Mouse (Mus musculus): Measurements from ENCODE around the gene Ripk1. TPM values are rescaled to one million over a fixed set of nuclear protein-coding genes. Genes with fewer than 3 reads are reported as not detected.

Gene Ripk1
- 94.7 TPM for polyA plus RNA-seq (2017; shearing (Covaris generic))

DNA sequence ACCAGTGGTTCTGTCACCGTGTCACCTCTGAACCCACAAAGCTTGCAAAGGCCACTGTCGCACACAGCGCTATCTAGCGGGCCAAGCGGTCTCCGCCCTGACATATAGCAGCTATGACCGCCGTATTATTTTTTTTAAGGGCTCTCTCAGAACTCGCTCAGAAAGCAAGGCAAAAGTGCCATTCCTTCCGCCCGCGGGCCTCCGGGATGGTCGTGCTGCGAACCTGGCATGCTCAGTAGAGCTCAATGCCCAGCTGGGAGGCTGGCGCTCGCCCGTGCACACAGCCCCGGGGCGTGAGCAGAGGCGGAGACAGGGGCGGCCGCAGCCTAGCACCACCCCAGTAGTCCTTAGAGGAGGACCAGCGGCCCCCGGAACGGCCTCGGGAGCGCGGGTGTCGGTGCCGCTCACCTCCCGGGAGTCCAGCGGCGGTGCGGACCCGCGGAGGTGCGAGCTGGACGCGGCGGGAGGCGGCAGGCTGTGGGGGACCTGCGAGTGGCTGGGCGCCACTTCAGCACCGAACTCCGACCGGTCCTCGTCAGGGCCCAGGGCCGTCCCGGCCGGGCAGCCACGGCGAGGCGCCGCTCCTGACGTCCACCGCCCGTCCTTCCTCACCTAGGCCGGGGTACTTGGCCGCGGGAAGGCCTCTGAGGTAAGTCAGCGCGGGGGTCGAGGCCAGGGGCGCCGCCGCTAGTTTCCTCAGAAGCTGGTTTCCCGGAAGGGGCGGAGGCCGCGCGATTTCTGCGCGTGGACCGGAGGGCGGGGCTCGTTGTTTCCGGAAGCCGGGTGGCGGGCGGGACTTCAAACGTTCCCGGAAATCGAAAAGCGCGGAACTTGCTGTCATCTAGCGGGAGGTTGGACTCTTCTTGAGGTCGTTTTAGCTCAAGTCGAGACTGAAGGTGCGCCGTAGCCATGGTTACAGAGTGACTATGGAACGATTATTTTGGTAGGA, at the start of gene Ripk1, which contains the start of gene Serpinb6a:
Gene Ripk1, plus strand, starts transcription at position 306 of the 949 bp plus-strand sequence.
Gene Serpinb6a, minus strand, starts transcription at position 737 of the 949 bp plus-strand sequence.

DNA sequence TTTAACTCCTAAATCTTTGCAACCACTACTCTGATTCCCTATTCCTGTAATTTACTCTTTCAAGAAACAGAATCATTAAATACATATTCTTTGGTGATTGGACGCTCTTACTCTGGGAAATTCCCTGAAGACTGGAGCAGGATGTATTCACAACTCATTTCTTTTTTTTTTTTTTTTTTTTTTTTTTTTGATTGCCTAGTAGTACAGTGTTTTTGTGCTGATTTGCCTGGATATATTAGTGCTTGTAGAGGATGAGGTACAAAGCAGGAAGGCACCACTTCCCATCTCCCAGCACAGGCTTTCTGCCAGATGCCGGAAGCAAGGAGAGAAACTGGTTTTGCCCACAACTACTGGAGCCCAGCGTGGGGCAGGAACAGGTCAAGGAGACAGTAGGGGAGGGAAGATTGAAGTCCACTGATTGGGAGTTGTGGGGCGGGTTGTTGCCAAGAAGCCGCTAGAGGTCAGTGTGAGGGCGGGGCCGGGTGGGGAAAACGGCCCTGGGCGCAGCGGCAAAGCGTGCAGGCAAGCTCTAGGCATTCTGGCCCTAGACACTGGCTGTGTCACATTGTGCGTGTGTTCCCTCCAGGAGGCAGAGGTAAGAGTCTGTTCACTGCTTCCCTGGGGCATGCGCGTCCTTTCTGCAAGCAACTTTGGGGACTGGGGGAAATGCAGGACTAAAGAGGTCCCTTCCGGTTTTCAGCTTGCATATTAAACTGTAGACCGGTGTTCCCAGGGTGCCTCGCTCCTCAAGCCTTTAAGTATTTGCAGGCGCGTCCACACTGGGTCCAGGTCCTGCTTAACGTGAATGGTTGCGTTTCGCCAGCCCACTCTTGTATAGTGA, 37.7 kb upstream of the Ripk1 start, which contains the start of gene Nqo2:
Gene Nqo2, plus strand, starts transcription at position 482 of the 841 bp plus-strand sequence.

DNA sequence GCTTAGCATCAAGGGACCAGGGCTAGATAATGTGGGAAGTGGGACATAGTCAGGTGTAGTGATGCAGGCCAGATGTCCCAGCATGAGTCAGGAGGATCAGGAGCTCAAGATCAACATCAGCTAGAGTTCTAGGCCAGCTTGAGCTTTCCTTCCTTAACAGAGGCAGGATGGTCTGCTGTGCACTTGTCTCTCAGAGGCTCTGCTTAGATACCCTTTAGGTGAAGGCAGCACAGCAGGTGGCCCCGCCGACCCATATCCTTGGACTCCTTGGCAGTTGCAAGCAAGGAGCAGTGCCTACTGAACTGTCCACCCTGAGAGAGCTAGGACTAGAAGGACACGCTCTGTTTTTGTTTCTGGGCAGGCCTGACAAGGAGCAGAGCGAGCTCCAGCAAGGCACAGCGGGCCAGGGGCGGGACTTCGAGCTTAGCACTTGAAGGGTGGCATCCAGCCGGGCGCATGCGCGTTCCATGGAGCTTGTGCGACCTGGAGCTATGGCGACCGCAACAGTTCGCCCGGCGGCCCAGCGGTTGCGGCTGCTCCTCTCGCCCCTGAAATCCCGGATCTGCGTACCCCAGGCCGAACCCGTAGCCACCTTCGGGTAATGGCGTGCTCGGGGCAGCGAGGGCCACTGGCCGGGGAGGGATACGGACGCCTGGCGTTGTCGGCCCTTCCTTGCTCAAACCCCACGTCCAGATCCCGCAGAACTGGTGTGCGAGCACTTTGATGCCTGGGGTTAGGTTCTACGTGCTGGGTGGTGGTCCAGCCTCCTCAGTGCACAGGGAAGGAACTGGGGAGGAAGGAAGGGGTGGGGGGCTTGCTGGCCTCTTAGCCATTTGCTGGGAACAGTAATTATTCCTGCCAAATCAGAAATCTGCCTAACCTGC, 35.3 kb downstream of the Ripk1 start, which contains the start of gene Bphl:
Gene Bphl, plus strand, starts transcription at position 426 of the 884 bp plus-strand sequence.

DNA sequence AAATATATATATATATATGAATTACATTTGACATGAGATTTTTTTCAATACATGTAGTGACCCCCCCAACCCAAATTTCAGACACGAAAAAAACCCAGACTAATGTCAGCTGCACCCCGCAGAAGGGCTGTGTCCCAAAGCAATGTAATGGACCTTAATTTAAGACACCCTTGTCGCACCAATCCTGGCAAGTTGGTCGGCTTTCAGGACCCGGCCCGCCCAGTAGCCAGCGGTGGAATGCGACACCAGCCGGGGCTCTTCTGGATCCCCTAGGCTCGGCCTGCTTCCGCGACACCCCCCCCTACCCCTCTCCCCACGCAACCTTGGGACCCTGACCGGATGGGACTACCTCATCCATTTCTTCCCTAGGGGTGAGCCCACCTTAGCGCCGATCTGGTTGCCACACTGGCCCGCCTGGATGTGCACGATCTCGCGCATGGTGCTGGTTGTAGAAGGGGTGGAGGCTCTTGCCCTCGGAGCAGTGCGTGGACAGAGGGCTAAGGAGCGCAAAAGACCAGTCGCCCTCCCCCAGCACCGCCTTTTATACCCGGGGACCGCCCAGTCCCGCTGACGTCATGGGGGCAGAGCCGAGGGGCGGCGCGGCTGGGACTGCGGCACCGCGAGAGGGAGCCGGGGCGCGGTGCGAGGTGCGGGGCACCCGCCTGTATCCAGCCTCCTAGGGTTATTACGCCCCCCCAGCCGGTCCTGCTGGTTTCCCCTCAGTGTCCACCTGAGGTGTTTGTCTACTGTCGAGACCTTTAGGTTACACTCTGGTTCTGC, 75.5 kb downstream of the Ripk1 start, which contains the start of gene Tubb2a:
Gene Tubb2a, minus strand, starts transcription at position 516 of the 780 bp plus-strand sequence.

Other genes with a start within 250 kb of the Ripk1 start
- gene Serpinb6e, start 159.0 kb upstream of the Ripk1 start, polyA plus RNA-seq (2017; shearing (Covaris generic)): not detected
- gene Serpinb6c, start 96.7 kb upstream of the Ripk1 start, polyA plus RNA-seq (2017; shearing (Covaris generic)): not detected
- gene Nqo2, start 37.7 kb upstream of the Ripk1 start, polyA plus RNA-seq (2017; shearing (Covaris generic)): 4.8 TPM
- gene Serpinb6a, start 431 bp downstream of the Ripk1 start, polyA plus RNA-seq (2017; shearing (Covaris generic)): 34.3 TPM
- gene Bphl, start 35.2 kb downstream of the Ripk1 start, polyA plus RNA-seq (2017; shearing (Covaris generic)): 19.6 TPM
- gene Tubb2a, start 75.6 kb downstream of the Ripk1 start, polyA plus RNA-seq (2017; shearing (Covaris generic)): 404 TPM
- gene Tubb2b, start 128.1 kb downstream of the Ripk1 start, polyA plus RNA-seq (2017; shearing (Covaris generic)): 9.1 TPM
- gene Psmg4, start 160.6 kb downstream of the Ripk1 start, polyA plus RNA-seq (2017; shearing (Covaris generic)): 52.6 TPM

Data from naive thymus-derived CD4-positive, alpha-beta T cell, adult 5 months (primary cell).